Mouse (Mus musculus) embryonic facial prominence, embryonic 10.5 days (tissue): ENCODE results near the gene Gm21834. TPM values are rescaled to one million over a fixed set of nuclear protein-coding genes. Genes with fewer than 3 reads are reported as not detected.

Experiments
- DNase-seq: peaks from one replicate; pipeline ENCODE4 v3.0.0-alpha.2; 2017; ENCODE audit warnings: low spot score
- H3K27ac ChIP-seq: fragments of 300-500 bp; sonication (generic); replicated peaks from 2 replicates; pipeline ENCODE4 v1.5.1; 2016; ENCODE audit warnings: mild to moderate bottlenecking
- H3K27me3 ChIP-seq: fragments of 300-500 bp; sonication (generic); replicated peaks from 2 replicates; pipeline ENCODE4 v1.6.1; 2016; ENCODE audit warnings: low read depth, mild to moderate bottlenecking; ENCODE audit not compliant: poor library complexity, severe bottlenecking
- H3K36me3 ChIP-seq: fragments of 300-500 bp; sonication (generic); replicated peaks from 2 replicates; pipeline ENCODE4 v1.6.1; 2016; ENCODE audit warnings: mild to moderate bottlenecking, moderate library complexity
- H3K4me1 ChIP-seq: fragments of 300-500 bp; sonication (generic); 2 replicates; pipeline ENCODE4 v1.6.1; 2016
- H3K4me3 ChIP-seq: fragments of 300-500 bp; sonication (generic); 2 replicates; pipeline ENCODE4 v1.5.1; 2016; ENCODE audit warnings: mild to moderate bottlenecking, moderate library complexity
- H3K9me3 ChIP-seq: fragments of 300-500 bp; sonication (generic); 2 replicates; pipeline ENCODE4 v1.6.1; 2016; ENCODE audit warnings: mild to moderate bottlenecking
- WGBS: fragments of 180-500 bp; shearing (Covaris S2); methylation state at CpG from one replicate; pipeline ENCODE4 v1.1.7; 2016; 5-methylcytosine and 5-hydroxymethylcytosine counted together
- polyA plus RNA-seq: library from polyadenylated mRNA; unstranded; fragments of >200 nt; fragmentation: Nextera tagmentation; extraction: Ambion mirVana; gene quantifications from 2 replicates; pipeline ENCODE4 v1.2.1, GENCODE M21; 2016

Gm21834 gene
- not detected in 2 replicates for polyA plus RNA-seq

GRCm38 (mm10) chr17:57742119-57742518 is at the start of gene Gm21834:
TSS of gene Gm21834 (minus strand) at chr17:57742219.
- no peaks in the 10 kb centered on the region for H3K9me3 ChIP-seq
- no peak within 1 kb of the TSS for H3K27ac ChIP-seq
- WGBS = 85% methylated on average over 5 of the region's 5 CpGs
- no peak for DNase-seq
- H3K4me3 ChIP-seq = no peak within 1 kb of the TSS
- H3K4me1 ChIP-seq = no peaks in the 10 kb centered on the region
- no peaks in the 10 kb centered on the region for H3K27me3 ChIP-seq
- H3K36me3 ChIP-seq = no peaks in the 10 kb centered on the region

GRCm38 (mm10) chr17:57788161-57788799 is 46.3 kb upstream of the Gm21834 start:
- no peak for DNase-seq
- no peak overlapping the region for H3K4me3 ChIP-seq
- WGBS = 76% methylated on average over 1 of the region's 1 CpGs
- H3K9me3 ChIP-seq = no peaks in the 10 kb centered on the region
- no peak overlapping the region for H3K27ac ChIP-seq
- H3K36me3 ChIP-seq = no peaks in the 10 kb centered on the region
- no peaks in the 10 kb centered on the region for H3K4me1 ChIP-seq
- no peaks in the 10 kb centered on the region for H3K27me3 ChIP-seq

GRCm38 (mm10) chr17:57770904-57771303 is 28.9 kb upstream of the Gm21834 start:
- 21% methylated on average over 4 of the region's 4 CpGs for WGBS
- H3K4me3 ChIP-seq = no peak overlapping the region
- peaks cover 4% of the 10 kb centered on the region; the same call in 1 of the 2 replicates for H3K4me1 ChIP-seq
- no peak for DNase-seq
- no peak overlapping the region for H3K27ac ChIP-seq
- H3K9me3 ChIP-seq = no peaks in the 10 kb centered on the region
- no peaks in the 10 kb centered on the region for H3K36me3 ChIP-seq
- H3K27me3 ChIP-seq = no peaks in the 10 kb centered on the region

- no peaks in the 10 kb centered on the region for H3K27me3 ChIP-seq
- no peaks in the 10 kb centered on the region for H3K36me3 ChIP-seq
- H3K4me1 ChIP-seq = peaks cover 4% of the 10 kb centered on the region; the same call in 1 of the 2 replicates
- WGBS = 20% methylated on average over 26 of the region's 26 CpGs
- 0 out of 2 replicates have a peak within 1 kb of the TSS, but pooled peaks have one; percentile 33 for H3K4me3 ChIP-seq
- no peak within 1 kb of the TSS for H3K27ac ChIP-seq
- H3K9me3 ChIP-seq = no peaks in the 10 kb centered on the region
- DNase-seq = peak; percentile 85
Measured at GRCm38 (mm10) chr17:57768622-57769610, 26.9 kb upstream of the Gm21834 start, which contains the start of gene Cntnap5c. TSS of gene Cntnap5c (plus strand) at chr17:57769570.

DNA sequence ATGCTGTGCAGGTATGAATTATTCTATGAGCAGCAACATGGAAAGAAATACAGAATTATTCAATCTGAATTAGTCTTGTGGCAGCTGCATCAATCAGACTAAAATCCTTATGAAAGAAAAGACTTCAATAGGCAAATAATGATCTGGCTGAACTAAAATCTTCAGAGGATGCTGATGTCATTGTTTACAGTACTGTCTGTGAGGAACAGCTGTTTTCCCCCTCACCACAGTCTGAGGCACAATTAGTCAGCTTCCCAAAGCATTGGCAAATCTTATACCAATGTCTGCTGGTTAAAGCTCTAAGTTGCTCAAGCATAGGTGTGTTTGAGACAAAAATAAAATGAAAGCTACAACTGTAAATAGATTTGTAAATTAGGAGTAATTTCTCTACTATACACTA is 25.3 kb upstream of the Gm21834 start:
- H3K27me3 ChIP-seq = no peaks in the 10 kb centered on the region
- H3K4me3 ChIP-seq = no peak overlapping the region
- no peaks in the 10 kb centered on the region for H3K9me3 ChIP-seq
- DNase-seq = no peak
- peaks cover 4% of the 10 kb centered on the region; the same call in 1 of the 2 replicates for H3K4me1 ChIP-seq
- no peaks in the 10 kb centered on the region for H3K36me3 ChIP-seq
- no peak overlapping the region for H3K27ac ChIP-seq

- Histone ChIP-seq H3K4me3 (no peak overlapping the region), H3K27ac (no peak overlapping the region), H3K27me3 (no peaks in the 10 kb centered on the region), H3K9me3 (no peaks in the 10 kb centered on the region), H3K36me3 (no peaks in the 10 kb centered on the region), H3K4me1 (no peaks in the 10 kb centered on the region)
- WGBS = 75% methylated on average over 1 of the region's 1 CpGs
- no peak for DNase-seq
Measured at GRCm38 (mm10) chr17:57758033-57758432, 16.0 kb upstream of the Gm21834 start.

DNA sequence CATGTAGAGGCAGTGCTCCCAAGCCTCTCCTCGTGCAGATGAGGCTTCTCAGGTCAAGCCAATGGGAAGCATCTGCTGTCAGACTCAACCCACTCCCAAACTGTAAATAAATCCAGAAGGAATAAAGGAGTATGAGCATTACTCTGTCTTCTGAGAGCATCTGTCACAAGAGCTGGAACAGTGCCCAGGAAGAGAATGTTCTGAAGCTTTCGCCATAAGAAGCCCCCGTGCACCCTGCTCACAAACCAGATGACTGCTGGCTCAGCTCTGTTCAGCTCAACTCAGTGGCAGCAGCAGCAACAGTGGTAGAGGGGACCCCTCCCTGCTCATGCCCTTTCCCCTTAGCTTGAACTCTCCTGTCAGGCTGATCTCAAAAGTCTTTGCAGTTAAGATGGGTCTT is 47.2 kb downstream of the Gm21834 start:
- Histone ChIP-seq H3K4me1 (no peaks in the 10 kb centered on the region), H3K4me3 (no peak overlapping the region), H3K27ac (no peak overlapping the region), H3K9me3 (no peaks in the 10 kb centered on the region), H3K27me3 (no peaks in the 10 kb centered on the region), H3K36me3 (no peaks in the 10 kb centered on the region)
- WGBS = 84% methylated on average over 3 of the region's 3 CpGs
- no peak for DNase-seq

Other genes with a start within 250 kb of the Gm21834 start
- gene Vmn2r120, start 196.7 kb downstream of the Gm21834 start, polyA plus RNA-seq = not detected in 2 replicates
- gene Cntnap5c, start 27.4 kb upstream of the Gm21834 start, polyA plus RNA-seq = not detected in 2 replicates